Mouse (Mus musculus) lung, postnatal 0 days (tissue): Measurements from ENCODE around the gene Nanos2. TPM values are rescaled to one million over a fixed set of nuclear protein-coding genes. Genes with fewer than 3 reads are reported as not detected.
A peak's percentile ranks its signal among the peaks of the same experiment; 100 is the strongest.

Experiments
- ATAC-seq: fragments of 200-750 bp; cut with Nextera tagmentation; 2 replicates; pipeline ENCODE4 v1.8.0; 2017; ENCODE audit warnings: moderate library complexity
- DNase-seq: peaks from one replicate; pipeline ENCODE4 v3.0.0-alpha.2; 2016; ENCODE audit warnings: low spot score
- H3K27ac ChIP-seq: fragments of 300-500 bp; sonication (generic); 2 replicates; pipeline ENCODE4 v1.5.1; 2014; ENCODE audit warnings: antibody characterized with exemption, mild to moderate bottlenecking, low read length, mixed read lengths
- H3K27me3 ChIP-seq: fragments of 300-500 bp; sonication (generic); replicated peaks from 2 replicates; pipeline ENCODE4 v1.6.1; 2014; ENCODE audit warnings: low read length, mixed read lengths; ENCODE audit not compliant: insufficient read depth
- H3K36me3 ChIP-seq: fragments of 300-500 bp; sonication (generic); 2 replicates; pipeline ENCODE4 v1.6.1; 2014; ENCODE audit warnings: low read length, mixed read lengths; ENCODE audit not compliant: insufficient read depth
- H3K4me1 ChIP-seq: fragments of 300-500 bp; sonication (generic); 2 replicates; pipeline ENCODE4 v1.6.1; 2014; ENCODE audit warnings: antibody characterized with exemption, low read depth, low read length, mixed read lengths; ENCODE audit not compliant: insufficient read depth
- H3K4me2 ChIP-seq: fragments of 300-500 bp; sonication (generic); replicated peaks from 2 replicates; pipeline ENCODE4 v1.6.1; 2014; ENCODE audit warnings: low read depth, mild to moderate bottlenecking, low read length, moderate library complexity, mixed read lengths
- H3K4me3 ChIP-seq: fragments of 300-500 bp; sonication (generic); 2 replicates; pipeline ENCODE4 v1.5.1; 2014; ENCODE audit warnings: low read depth, low read length
- H3K9ac ChIP-seq: fragments of 300-500 bp; sonication (generic); replicated peaks from 2 replicates; pipeline ENCODE4 v1.6.1; 2014; ENCODE audit warnings: low read depth, mild to moderate bottlenecking
- H3K9me3 ChIP-seq: fragments of 300-500 bp; sonication (generic); 2 replicates; pipeline ENCODE4 v1.6.1; 2016; ENCODE audit warnings: low read length, mixed read lengths
- CTCF ChIP-seq: IDR thresholded peaks from 2 replicates; pipeline ENCODE4 v1.5.1; 2016; ENCODE audit warnings: antibody characterized with exemption, mild to moderate bottlenecking
- EP300 ChIP-seq: IDR thresholded peaks from 2 replicates; pipeline ENCODE4 v1.6.1; 2016; ENCODE audit warnings: antibody characterized with exemption, mild to moderate bottlenecking, control low read depth
- WGBS: fragments of 180-500 bp; shearing (Covaris S2); extraction: QIAGEN DNeasy Blood & Tissue Kit; methylation state at CpG from one replicate; pipeline ENCODE4 v1.1.7; 2014; 5-methylcytosine and 5-hydroxymethylcytosine counted together
- polyA plus RNA-seq: library from polyadenylated mRNA; unstranded; fragments of >200 nt; fragmentation: Nextera tagmentation; extraction: Ambion mirVana; gene quantifications from 2 replicates; pipeline ENCODE4 v1.2.1, GENCODE M21; 2015

Gene Nanos2
- polyA plus RNA-seq, 1 experiment from 2014 or later = not detected

DNA sequence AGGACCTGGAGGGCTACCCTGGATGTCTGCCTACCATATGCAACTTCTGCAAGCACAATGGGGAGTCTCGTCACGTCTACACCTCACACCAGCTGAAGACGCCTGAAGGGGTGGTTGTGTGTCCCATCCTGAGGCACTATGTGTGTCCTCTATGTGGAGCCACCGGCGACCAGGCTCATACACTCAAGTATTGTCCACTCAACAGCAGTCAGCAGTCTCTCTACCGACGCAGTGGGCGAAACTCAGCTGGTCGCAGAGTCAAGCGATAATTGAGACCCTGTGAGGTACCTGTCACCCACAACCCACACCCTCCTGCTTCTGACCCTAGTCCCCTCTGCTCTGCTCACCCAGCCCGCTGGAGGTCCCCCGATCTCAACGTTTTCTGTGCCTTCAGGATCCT lies 547 bp downstream of the Nanos2 start:
- ATAC-seq = no peak
- WGBS = 73% methylated on average over 13 of the region's 13 CpGs
- H3K36me3 ChIP-seq = no peaks in the 10 kb centered on the region

DNA sequence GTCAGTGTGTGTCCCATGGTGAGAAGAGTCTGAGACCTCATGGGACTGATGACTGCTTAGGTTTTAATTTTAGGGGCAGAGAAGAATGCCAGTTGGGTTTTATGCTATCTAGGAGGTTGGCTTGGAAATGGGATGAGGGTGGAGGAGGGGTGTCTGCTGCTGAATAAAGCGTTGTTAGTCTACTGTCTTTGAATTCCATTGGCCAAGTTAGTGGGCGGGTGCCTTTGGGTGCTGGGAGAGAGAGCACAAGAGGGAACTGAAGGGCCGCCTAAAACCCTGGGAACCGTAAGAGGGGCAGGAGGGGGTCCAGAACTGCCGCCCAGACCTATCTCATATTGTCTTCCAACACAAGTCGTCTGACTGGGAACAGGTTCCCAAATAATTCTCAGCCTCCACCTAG lies 1.6 kb downstream of the Nanos2 start:
- H3K4me1 ChIP-seq = peaks cover 12% of the 10 kb centered on the region
- H3K4me3 ChIP-seq = no peak overlapping the region
- 0 out of 2 replicates have a peak, but pooled peaks cover 4% of the 10 kb centered on the region for H3K27me3 ChIP-seq
- H3K27ac ChIP-seq = no peak overlapping the region
- H3K4me2 ChIP-seq = no peak overlapping the region
- WGBS = 69% methylated on average over 6 of the region's 6 CpGs
- no peak for TF ChIP-seq CTCF
- no peak for TF ChIP-seq EP300
- H3K9ac ChIP-seq = no peak overlapping the region
- H3K36me3 ChIP-seq = no peaks in the 10 kb centered on the region
- no peaks in the 10 kb centered on the region for H3K9me3 ChIP-seq
- DNase-seq (no peak), ATAC-seq (no peak)

More for the DNA sequence above, 547 bp downstream of the Nanos2 start:
- DNase-seq = no peak
- Histone ChIP-seq H3K4me1 (peaks cover 12% of the 10 kb centered on the region), H3K4me3 (no peak overlapping the region), H3K9me3 (no peaks in the 10 kb centered on the region), H3K27ac (no peak overlapping the region), H3K27me3 (0 out of 2 replicates have a peak, but pooled peaks cover 4% of the 10 kb centered on the region), H3K4me2 (no peak overlapping the region), H3K9ac (no peak overlapping the region)
- TF ChIP-seq EP300 = no peak
- TF ChIP-seq CTCF = no peak

DNA sequence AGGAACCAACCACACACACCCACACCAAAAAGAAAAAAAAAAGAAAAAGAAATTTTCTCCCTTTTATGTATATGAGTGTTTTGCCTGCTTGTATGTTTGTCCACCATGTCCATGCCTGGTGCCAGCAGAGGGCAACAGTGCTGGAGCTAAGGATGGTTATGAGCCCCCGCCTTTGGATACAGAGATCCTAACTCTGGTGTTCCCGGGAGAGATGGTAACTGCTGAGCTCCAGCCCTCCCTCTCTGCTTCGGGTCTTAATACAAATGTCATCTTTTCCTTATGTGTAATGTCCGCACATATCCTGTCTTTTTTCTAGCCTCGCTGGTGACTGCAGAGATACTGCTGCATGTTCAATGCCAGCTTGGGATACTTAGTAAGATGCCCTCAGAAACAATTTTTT lies 2.8 kb downstream of the Nanos2 start:
- WGBS = 5% methylated on average over 5 of the region's 5 CpGs
- Histone ChIP-seq H3K27me3 (0 out of 2 replicates have a peak, but pooled peaks cover 4% of the 10 kb centered on the region), H3K9ac (no peak overlapping the region), H3K27ac (no peak overlapping the region), H3K4me1 (peaks cover 12% of the 10 kb centered on the region), H3K4me3 (no peak overlapping the region), H3K9me3 (no peaks in the 10 kb centered on the region), H3K4me2 (no peak overlapping the region), H3K36me3 (no peaks in the 10 kb centered on the region)
- peak; percentile 41 for TF ChIP-seq CTCF
- TF ChIP-seq EP300 = no peak
- ATAC-seq = no peak
- no peak for DNase-seq

DNA sequence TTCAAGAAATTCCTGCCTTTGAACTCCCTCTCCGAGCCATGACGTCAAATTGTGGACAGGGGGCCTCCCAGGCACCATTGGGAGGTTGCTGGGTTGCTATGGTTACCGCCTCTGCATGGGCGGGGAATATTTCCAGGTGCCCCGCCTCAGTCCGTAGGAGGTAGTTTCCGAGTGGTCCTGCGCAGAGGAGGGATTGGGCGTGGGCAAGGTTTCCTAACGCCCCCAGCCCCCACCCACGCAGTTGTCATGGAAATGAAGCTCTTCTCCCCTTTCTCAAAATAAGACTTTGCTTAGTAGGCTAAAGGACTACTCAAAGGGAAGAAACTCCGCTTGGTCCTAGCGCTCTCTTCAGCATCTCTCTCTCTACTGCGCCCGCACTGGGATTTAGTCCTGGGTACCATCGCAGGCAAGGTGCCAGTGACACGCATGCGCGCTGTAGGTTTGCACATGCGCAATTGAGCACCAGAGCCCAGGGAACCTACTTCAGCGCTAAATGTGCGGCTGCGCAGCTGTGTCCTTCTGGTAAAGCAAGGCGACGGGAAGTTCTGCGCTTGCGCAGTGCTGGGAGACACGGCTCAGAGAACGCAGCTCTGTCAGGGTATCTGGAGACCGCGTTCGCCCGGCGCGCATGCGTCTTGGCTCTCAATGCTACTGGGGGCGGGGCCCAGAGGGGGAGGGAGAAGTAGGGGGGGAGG lies 3.5 kb downstream of the Nanos2 start, which contains the start of gene Mypop:
Gene Mypop, plus strand, starts transcription at position 645 of the 695 bp plus-strand sequence.
- Histone ChIP-seq H3K4me2 (peak within 1 kb of the TSS; percentile 67), H3K36me3 (no peaks in the 10 kb centered on the region), H3K9me3 (no peaks in the 10 kb centered on the region), H3K27me3 (0 out of 2 replicates have a peak, but pooled peaks cover 4% of the 10 kb centered on the region), H3K4me3 (peak within 1 kb of the TSS; percentile 37), H3K4me1 (peaks cover 12% of the 10 kb centered on the region), H3K27ac (no peak within 1 kb of the TSS), H3K9ac (no peak within 1 kb of the TSS)
- DNase-seq (peak; percentile 100), ATAC-seq (peak; percentile 95)
- TF ChIP-seq CTCF (0 out of 2 replicates have a peak, but pooled peaks have one; percentile 9), EP300 (no peak)
- under 1% methylated on average over 36 of the region's 37 CpGs for WGBS

DNA sequence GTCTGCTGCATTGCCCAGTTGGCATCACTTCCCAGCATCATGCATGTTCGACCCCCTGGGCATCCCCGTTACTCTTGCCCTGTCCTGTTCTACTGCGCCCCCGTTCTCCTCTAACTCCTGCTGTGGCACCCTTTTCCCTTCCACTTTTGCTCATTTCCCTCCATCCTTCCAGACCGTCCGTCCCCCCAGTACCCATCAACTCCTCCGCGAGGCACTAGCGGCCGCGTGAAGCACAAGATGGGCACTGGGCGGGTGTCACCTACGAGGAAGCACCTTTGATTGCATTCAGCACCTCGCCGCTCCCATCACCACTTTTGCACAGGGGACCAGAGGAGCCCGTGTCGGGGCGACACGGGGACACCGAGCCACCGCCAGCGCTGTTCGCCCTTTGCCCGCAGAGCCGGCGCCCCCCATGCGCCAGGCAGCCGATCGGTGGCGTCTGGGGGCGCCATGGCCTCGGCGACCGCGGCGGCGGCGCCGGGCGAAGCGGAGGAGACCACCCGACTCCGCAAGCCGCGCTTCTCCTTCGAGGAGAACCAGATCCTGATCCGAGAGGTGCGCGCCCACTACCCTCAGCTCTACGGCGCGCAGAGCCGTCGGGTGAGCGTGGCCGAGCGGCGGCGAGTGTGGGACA lies 4.6 kb downstream of the Nanos2 start:
- Histone ChIP-seq H3K9ac (no peak overlapping the region), H3K4me2 (peak overlapping the region; percentile 67), H3K27ac (no peak overlapping the region), H3K4me1 (peaks cover 12% of the 10 kb centered on the region), H3K4me3 (peak overlapping the region; percentile 37), H3K36me3 (no peaks in the 10 kb centered on the region), H3K9me3 (no peaks in the 10 kb centered on the region), H3K27me3 (0 out of 2 replicates have a peak, but pooled peaks cover 4% of the 10 kb centered on the region)
- DNase-seq = no peak
- no peak for TF ChIP-seq CTCF
- TF ChIP-seq EP300 = no peak
- WGBS = under 1% methylated on average over 57 of the region's 59 CpGs
- ATAC-seq = no peak

DNA sequence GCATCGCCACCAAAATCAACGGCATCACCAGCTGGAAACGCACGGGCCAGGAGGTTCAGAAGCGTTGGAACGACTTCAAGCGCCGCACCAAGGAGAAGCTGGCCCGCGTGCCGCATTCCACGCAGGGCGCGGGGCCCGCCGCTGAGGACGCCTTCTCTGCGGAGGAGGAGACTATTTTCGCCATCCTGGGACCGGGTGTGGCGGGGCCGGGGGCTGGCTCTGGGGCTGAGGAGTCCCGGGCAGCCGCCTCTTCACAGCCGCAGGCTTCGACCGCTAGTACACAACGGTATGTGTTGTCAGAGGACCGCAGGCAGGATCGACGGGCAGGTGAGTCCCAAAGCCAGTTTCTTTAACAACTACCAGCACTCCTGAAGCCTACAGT lies 5.1 kb downstream of the Nanos2 start:
- peak overlapping the region; percentile 37 for H3K4me3 ChIP-seq
- TF ChIP-seq CTCF (no peak), EP300 (no peak)
- peak overlapping the region; percentile 67 for H3K4me2 ChIP-seq
- H3K9ac ChIP-seq = no peak overlapping the region
- no peak overlapping the region for H3K27ac ChIP-seq
- ATAC-seq = no peak
- WGBS = 2% methylated on average over 26 of the region's 31 CpGs
- no peaks in the 10 kb centered on the region for H3K9me3 ChIP-seq
- no peaks in the 10 kb centered on the region for H3K36me3 ChIP-seq
- 0 out of 2 replicates have a peak, but pooled peaks cover 4% of the 10 kb centered on the region for H3K27me3 ChIP-seq
- DNase-seq = no peak
- H3K4me1 ChIP-seq = peaks cover 12% of the 10 kb centered on the region
